Mouse (Mus musculus) intestine, embryonic 16.5 days (tissue): ENCODE data around the gene Gns. TPM values are rescaled to one million over a fixed set of nuclear protein-coding genes. Genes with fewer than 3 reads are reported as not detected.

Experiments used
- ATAC-seq: fragments of 200-750 bp; cut with Nextera tagmentation; 2 replicates; pipeline ENCODE4 v1.8.0; 2017; ENCODE audit warnings: moderate TSS enrichment, moderate library complexity
- H3K27ac ChIP-seq: fragments of 300-500 bp; sonication (generic); 2 replicates; pipeline ENCODE4 v1.5.1; 2014; ENCODE audit warnings: mild to moderate bottlenecking, low read length
- H3K27me3 ChIP-seq: fragments of 300-500 bp; sonication (generic); replicated peaks from 2 replicates; pipeline ENCODE4 v1.6.1; 2014; ENCODE audit warnings: low read length, control low read depth, mixed read lengths; ENCODE audit not compliant: control insufficient read depth, insufficient read depth
- H3K36me3 ChIP-seq: fragments of 300-500 bp; sonication (generic); 2 replicates; pipeline ENCODE4 v1.6.1; 2014; ENCODE audit warnings: low read length, control low read depth; ENCODE audit not compliant: control insufficient read depth, insufficient read depth
- H3K4me1 ChIP-seq: fragments of 300-500 bp; sonication (generic); 2 replicates; pipeline ENCODE4 v1.6.1; 2014; ENCODE audit warnings: low read length, control low read depth, mixed read lengths; ENCODE audit not compliant: control insufficient read depth, insufficient read depth
- H3K4me2 ChIP-seq: fragments of 300-500 bp; sonication (generic); 2 replicates; pipeline ENCODE4 v1.6.1; 2014; ENCODE audit warnings: low read depth, low read length, control low read depth
- H3K4me3 ChIP-seq: fragments of 300-500 bp; sonication (generic); 2 replicates; pipeline ENCODE4 v1.5.1; 2014; ENCODE audit warnings: mild to moderate bottlenecking, low read length
- H3K9ac ChIP-seq: fragments of 300-500 bp; sonication (generic); 2 replicates; pipeline ENCODE4 v1.6.1; 2014; ENCODE audit warnings: low read depth, low read length
- H3K9me3 ChIP-seq: fragments of 300-500 bp; sonication (generic); 2 replicates; pipeline ENCODE4 v1.6.1; 2016; ENCODE audit warnings: low read length, control low read depth; ENCODE audit not compliant: control insufficient read depth
- WGBS: fragments of 180-500 bp; shearing (Covaris S2); extraction: QIAGEN DNeasy Blood & Tissue Kit; methylation state at CpG from one replicate; pipeline ENCODE4 v1.1.7; 2014; 5-methylcytosine and 5-hydroxymethylcytosine counted together
- polyA plus RNA-seq: library from polyadenylated mRNA; unstranded; fragments of >200 nt; fragmentation: Nextera tagmentation; extraction: Ambion mirVana; gene quantifications from 2 replicates; pipeline ENCODE4 v1.2.1, GENCODE M21; 2015

The Gns gene
- polyA plus RNA-seq, 1 experiment from 2014 or later: 43.3 TPM

DNA sequence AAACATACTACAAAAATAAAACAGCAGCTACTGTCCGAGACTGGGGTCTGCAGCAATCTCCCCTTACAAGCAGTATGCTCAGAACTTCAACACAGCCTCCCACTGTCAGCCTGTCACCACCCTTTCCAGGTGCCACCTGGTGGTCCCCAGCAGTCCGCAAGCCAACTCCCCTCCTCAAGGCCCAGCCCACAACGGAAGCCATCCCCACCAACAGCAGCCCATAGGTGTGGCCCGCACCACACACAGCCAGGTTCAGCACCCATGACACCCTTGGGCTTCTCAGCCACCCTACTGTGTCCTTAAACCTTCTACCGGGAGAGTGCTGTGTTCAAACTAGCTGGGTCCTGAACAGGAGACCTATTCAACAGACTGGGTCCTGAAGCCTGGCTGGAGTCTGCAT, 60.2 kb downstream of the Gns start:
- no peaks in the 10 kb centered on the region for H3K36me3 ChIP-seq
- peak overlapping the region; percentile 9; the same call in 1 of the 2 replicates for H3K9ac ChIP-seq
- no peak for ATAC-seq
- no peak overlapping the region for H3K4me3 ChIP-seq
- H3K27me3 ChIP-seq: no peaks in the 10 kb centered on the region
- 81% methylated on average over 5 of the region's 5 CpGs for WGBS
- H3K4me1 ChIP-seq: peaks cover 78% of the 10 kb centered on the region
- H3K9me3 ChIP-seq: no peaks in the 10 kb centered on the region
- peak overlapping the region; percentile 52 for H3K27ac ChIP-seq
- H3K4me2 ChIP-seq: no peak overlapping the region

GRCm38 (mm10) chr10:121425506-121426025, 60.7 kb downstream of the Gns start:
- H3K27ac ChIP-seq: peak overlapping the region; percentile 52

DNA sequence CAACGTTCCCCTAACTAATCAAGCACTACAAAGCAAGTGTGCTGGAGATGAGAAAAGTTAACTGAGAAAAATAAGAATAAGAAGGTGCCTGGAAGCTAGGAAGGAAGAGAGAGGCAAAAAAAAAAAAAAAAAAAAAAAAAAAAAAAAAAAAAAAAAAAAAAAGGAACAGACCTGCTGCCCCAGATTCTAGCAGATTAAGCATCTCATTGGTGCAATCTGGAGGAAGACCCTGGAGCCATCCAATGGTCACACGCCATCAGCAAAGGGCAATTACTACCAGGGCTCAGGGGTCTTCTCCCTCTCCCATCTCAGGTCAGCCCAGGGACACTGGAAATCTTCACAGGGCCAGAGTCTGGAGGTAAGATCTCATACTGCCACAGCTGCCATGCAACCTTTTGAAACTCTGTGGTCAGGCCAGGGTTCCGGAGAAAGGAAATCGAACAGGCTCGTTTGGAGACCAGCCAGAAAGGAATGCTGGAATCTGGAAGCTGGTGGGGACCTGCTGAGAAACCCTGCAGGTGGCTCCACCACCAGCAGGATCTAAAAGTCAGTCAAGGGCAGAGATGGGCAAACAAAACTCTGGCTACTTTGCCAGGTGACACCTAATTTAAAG, 61.7 kb downstream of the Gns start:
- H3K27ac ChIP-seq: peak overlapping the region; percentile 80
- no peaks in the 10 kb centered on the region for H3K36me3 ChIP-seq
- no peak overlapping the region for H3K4me3 ChIP-seq
- 34% methylated on average over 5 of the region's 5 CpGs for WGBS
- H3K27me3 ChIP-seq: no peaks in the 10 kb centered on the region
- no peak overlapping the region for H3K9ac ChIP-seq
- peaks cover 78% of the 10 kb centered on the region for H3K4me1 ChIP-seq
- no peak overlapping the region for H3K4me2 ChIP-seq
- no peak for ATAC-seq
- H3K9me3 ChIP-seq: no peaks in the 10 kb centered on the region

More at GRCm38 (mm10) chr10:121425506-121426025, 60.7 kb downstream of the Gns start:
- Histone ChIP-seq H3K4me1 (peaks cover 77% of the 10 kb centered on the region), H3K4me3 (no peak overlapping the region), H3K9me3 (no peaks in the 10 kb centered on the region), H3K9ac (peak overlapping the region; percentile 9; the same call in 1 of the 2 replicates), H3K36me3 (no peaks in the 10 kb centered on the region), H3K4me2 (no peak overlapping the region), H3K27me3 (no peaks in the 10 kb centered on the region)
- WGBS: 58% methylated on average over 14 of the region's 14 CpGs
- no peak for ATAC-seq

- no peaks in the 10 kb centered on the region for H3K27me3 ChIP-seq
- no peak overlapping the region for H3K4me2 ChIP-seq
- 62% methylated on average over 5 of the region's 5 CpGs for WGBS
- no peak overlapping the region for H3K9ac ChIP-seq
- no peak for ATAC-seq
- peak overlapping the region; percentile 80 for H3K27ac ChIP-seq
- H3K4me1 ChIP-seq: peaks cover 82% of the 10 kb centered on the region
- H3K36me3 ChIP-seq: no peaks in the 10 kb centered on the region
- no peaks in the 10 kb centered on the region for H3K9me3 ChIP-seq
- H3K4me3 ChIP-seq: no peak overlapping the region
These were observed 62.2 kb downstream of the Gns start for GRCm38 (mm10) chr10:121427136-121427535.

DNA sequence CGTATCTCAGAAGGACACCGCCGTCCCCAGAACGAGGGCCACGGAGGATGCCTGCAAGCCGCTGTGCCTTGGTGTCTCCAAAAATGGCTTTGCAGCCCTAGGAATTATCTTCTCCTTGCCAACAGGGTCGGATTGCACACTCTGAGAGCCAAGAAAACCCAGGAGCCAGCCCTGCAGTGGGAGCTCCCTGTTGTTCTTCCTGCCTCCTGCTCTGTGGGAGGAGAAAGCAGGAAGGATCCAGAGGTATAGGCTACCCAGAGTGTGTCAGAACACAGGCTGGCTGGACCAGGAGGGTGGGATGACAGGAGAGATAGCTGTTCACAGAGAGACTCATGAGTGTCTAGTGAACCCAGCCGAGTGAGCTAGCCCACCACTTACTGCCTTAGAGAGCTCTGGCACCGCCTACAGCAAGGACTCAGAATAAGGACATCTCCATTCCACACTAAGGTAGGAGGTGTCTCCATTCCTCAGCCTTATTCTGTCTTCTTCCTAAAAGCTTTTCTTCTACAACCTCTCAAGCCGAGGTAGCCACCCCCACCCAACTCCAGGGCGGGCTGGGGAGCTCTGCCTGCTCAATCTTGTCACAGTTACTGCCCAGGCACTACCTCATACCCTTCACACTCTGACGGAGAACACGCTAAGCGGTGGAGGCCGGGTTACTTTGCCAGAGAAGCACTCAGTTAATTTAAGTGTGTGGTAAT, 63.3 kb downstream of the Gns start:
- H3K4me3 ChIP-seq: no peak overlapping the region
- no peaks in the 10 kb centered on the region for H3K9me3 ChIP-seq
- no peaks in the 10 kb centered on the region for H3K36me3 ChIP-seq
- no peak overlapping the region for H3K9ac ChIP-seq
- H3K27me3 ChIP-seq: no peaks in the 10 kb centered on the region
- peaks cover 89% of the 10 kb centered on the region for H3K4me1 ChIP-seq
- WGBS: 81% methylated on average over 15 of the region's 15 CpGs
- no peak for ATAC-seq
- peak overlapping the region; percentile 80 for H3K27ac ChIP-seq
- H3K4me2 ChIP-seq: no peak overlapping the region

- Histone ChIP-seq H3K9me3 (no peaks in the 10 kb centered on the region), H3K27ac (peak overlapping the region; percentile 81), H3K4me1 (peaks cover 83% of the 10 kb centered on the region), H3K4me3 (no peak overlapping the region), H3K9ac (no peak overlapping the region), H3K36me3 (no peaks in the 10 kb centered on the region), H3K4me2 (no peak overlapping the region), H3K27me3 (no peaks in the 10 kb centered on the region)
- 16% methylated on average over 2 of the region's 2 CpGs for WGBS
- peak; percentile 21 for ATAC-seq
These were observed 64.2 kb downstream of the Gns start for GRCm38 (mm10) chr10:121429089-121429488.

- Histone ChIP-seq H3K4me2 (peak overlapping the region; percentile 26; the same call in 1 of the 2 replicates), H3K9ac (peak overlapping the region; percentile 51; the same call in 1 of the 2 replicates), H3K27me3 (no peaks in the 10 kb centered on the region), H3K9me3 (no peaks in the 10 kb centered on the region), H3K36me3 (no peaks in the 10 kb centered on the region), H3K4me1 (peaks cover 81% of the 10 kb centered on the region), H3K4me3 (no peak overlapping the region), H3K27ac (peak overlapping the region; percentile 81)
- WGBS: 23% methylated on average over 8 of the region's 8 CpGs
- ATAC-seq: no peak
These were observed 64.7 kb downstream of the Gns start for GRCm38 (mm10) chr10:121429581-121429980.

DNA sequence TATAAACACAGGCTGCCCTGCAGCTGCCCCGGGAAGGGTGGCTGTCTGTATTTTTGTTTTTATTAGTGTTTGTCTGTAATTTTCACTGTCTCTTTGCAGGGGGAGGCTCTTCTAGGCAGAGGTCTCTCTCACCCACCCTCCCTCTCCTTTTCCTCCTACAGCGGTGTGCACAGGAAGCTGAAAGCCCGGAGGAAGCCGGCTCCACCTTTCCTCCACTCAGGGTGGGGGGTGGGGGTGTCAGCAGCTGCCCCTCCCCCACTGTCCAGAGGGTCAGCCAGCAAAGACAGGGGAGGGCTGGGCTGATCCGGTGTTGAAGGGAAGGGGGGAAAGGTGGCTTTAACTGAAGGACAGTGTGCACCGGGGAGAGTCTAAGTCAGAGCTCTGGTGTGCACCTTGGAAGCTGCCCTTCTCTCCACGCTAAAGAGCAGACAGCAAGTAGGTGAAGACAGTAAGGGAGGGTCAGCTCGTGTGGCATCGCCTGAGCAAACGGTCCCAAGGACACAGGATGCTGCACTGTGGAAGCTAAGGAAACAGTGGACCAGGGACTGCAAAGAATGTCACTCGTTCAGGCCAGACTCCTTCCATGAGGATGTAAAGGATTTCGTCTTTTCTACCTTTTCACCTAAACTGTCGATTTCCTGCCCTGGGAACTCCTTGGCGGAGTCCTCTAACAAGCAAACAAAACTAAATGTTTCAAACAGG, 65.2 kb downstream of the Gns start:
- Histone ChIP-seq H3K27ac (peak overlapping the region; percentile 81), H3K4me1 (peaks cover 81% of the 10 kb centered on the region), H3K36me3 (no peaks in the 10 kb centered on the region), H3K9ac (peak overlapping the region; percentile 51; the same call in 1 of the 2 replicates), H3K4me2 (peak overlapping the region; percentile 26), H3K4me3 (no peak overlapping the region), H3K27me3 (no peaks in the 10 kb centered on the region), H3K9me3 (no peaks in the 10 kb centered on the region)
- no peak for ATAC-seq
- 20% methylated on average over 14 of the region's 14 CpGs for WGBS
